Mouse (Mus musculus): ENCODE data around the gene Acp6. TPM values are rescaled to one million over a fixed set of nuclear protein-coding genes. Genes with fewer than 3 reads are reported as not detected.
A peak's percentile ranks its signal among the peaks of the same experiment; 100 is the strongest.

Gene Acp6
- polyA plus RNA-seq, 1 experiment from 2014 or later = 39.1 TPM

DNA sequence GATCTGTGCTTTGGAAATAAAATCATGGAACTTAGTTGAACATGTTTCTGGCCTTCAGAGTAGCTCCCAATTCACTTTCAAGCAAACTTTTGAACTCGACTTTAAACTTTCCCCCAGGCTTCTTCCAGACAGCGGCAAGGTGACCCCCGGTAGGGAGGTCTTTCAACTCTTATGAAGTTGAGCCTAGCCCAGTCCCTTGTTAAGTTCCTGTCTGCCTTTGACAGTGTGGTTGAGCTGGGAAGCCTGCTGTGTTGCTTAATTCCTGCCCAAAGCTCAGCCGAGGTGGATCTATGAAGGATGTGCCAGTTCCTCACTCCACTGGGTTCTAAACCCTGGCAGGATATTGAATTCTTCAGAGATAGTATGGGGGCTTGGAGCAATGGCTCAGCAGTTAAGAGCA lies 3.2 kb downstream of the Acp6 start:
- WGBS = 67% methylated on average over 4 of the region's 4 CpGs
- H3K9me3 ChIP-seq (replicated peaks) = no peaks in the 10 kb centered on the region
- H3K4me3 ChIP-seq = no peak overlapping the region
- H3K27ac ChIP-seq = no peak overlapping the region
- peaks cover 11% of the 10 kb centered on the region for H3K36me3 ChIP-seq
- no peak for DNase-seq (ENCODE audit: low spot score)
- no peaks in the 10 kb centered on the region for H3K27me3 ChIP-seq (ENCODE audit: low read depth, poor library complexity, severe bottlenecking)
- H3K4me1 ChIP-seq = peaks cover 15% of the 10 kb centered on the region

DNA sequence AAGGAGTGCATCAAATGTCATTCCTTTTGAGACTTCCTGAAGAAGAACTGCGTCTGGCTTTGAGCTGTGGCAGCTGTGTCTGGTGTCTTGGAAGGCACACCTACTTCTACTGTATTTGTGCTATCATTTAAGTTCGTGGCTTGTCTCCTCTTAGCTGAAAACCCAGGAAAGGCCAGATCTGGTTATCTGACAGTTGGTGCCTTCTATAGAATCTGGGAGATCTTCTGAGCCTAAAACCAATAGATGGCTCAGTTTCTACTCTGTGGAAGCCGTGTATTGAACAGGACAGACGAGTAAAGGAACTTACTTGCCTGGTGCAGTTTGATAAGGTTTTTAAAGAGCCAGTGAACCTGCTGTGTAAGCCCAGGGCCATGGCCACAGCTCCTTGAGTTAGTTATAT lies 5.9 kb downstream of the Acp6 start:
- WGBS = 84% methylated on average over 4 of the region's 4 CpGs
- Histone ChIP-seq H3K4me1 (peaks cover 9% of the 10 kb centered on the region), H3K27ac (no peak overlapping the region), H3K36me3 (peaks cover 14% of the 10 kb centered on the region), H3K4me3 (no peak overlapping the region), H3K9me3 (replicated peaks) (no peaks in the 10 kb centered on the region), H3K27me3 (ENCODE audit: low read depth, poor library complexity, severe bottlenecking) (no peaks in the 10 kb centered on the region)
- DNase-seq (ENCODE audit: low spot score) = no peak

DNA sequence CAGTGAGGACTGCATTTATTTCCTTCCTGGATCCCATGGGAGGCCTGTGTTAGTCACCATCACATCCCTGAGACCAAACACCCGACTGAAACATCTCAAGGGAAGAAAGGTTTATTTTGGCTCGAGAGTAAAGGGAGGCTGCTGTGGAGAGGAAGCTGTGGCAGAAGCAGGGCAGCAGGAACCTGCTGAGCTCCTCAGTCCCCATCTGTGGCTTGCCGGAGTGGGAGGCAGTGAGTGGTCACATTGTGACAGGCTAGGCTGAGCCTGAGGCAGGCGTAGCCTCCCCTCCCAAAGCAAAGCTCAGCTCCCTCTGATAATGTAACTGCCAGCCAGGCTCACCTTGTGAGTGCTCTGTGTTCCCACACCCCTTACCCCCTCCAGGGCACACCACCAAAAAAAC lies 8.5 kb downstream of the Acp6 start:
- Histone ChIP-seq H3K4me1 (no peaks in the 10 kb centered on the region), H3K9me3 (replicated peaks) (no peaks in the 10 kb centered on the region), H3K36me3 (peaks cover 16% of the 10 kb centered on the region), H3K27me3 (ENCODE audit: low read depth, poor library complexity, severe bottlenecking) (no peaks in the 10 kb centered on the region), H3K27ac (no peak overlapping the region), H3K4me3 (no peak overlapping the region)
- 78% methylated on average over 4 of the region's 4 CpGs for WGBS
- DNase-seq (ENCODE audit: low spot score) = no peak

DNA sequence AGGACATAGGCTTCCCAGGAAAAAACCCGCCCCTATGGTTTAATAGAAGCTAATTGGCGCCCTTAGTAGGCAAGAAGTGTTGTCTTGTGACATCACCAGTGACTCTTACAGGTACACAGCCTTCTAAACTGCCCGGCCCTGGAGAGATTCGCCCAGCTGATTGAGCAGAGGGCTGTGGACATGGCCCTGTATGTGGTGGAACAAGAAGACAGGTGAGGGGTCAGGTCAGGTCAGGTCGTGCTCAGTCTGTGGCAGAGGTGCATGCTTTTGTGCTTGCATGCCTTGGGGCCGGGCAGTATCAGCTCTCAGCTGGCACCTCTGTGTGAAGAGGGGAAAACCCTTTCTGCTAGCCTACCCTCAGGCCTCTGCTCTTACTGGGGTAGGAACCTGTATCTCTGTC lies 13.0 kb downstream of the Acp6 start:
- no peaks in the 10 kb centered on the region for H3K27me3 ChIP-seq (ENCODE audit: low read depth, poor library complexity, severe bottlenecking)
- H3K27ac ChIP-seq = no peak overlapping the region
- no peaks in the 10 kb centered on the region for H3K9me3 ChIP-seq (replicated peaks)
- 78% methylated on average over 6 of the region's 6 CpGs for WGBS
- no peak overlapping the region for H3K4me3 ChIP-seq
- peaks cover 12% of the 10 kb centered on the region for H3K36me3 ChIP-seq
- DNase-seq (ENCODE audit: low spot score) = no peak
- H3K4me1 ChIP-seq = no peaks in the 10 kb centered on the region

DNA sequence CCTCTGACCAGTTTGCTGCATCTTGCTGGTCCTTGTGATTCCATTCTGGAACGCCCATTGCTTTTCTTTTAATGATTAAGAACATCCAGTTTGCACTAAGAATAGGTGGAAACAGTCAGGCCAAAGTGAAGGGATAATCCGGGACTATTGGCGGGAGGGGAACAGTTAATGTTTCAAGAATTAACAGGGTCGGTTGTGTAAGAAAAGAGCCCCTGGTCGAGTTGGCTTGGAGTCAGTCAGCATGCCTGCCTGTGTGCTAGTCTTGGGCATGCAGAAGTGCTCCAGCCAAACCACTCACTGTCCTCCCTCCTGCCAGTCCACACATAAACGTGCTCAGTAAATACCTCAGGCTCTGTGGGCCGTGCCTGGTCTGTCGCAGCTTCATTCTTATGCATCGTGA lies 13.7 kb downstream of the Acp6 start:
- Histone ChIP-seq H3K27ac (no peak overlapping the region), H3K9me3 (replicated peaks) (no peaks in the 10 kb centered on the region), H3K4me1 (no peaks in the 10 kb centered on the region), H3K4me3 (no peak overlapping the region), H3K27me3 (ENCODE audit: low read depth, poor library complexity, severe bottlenecking) (no peaks in the 10 kb centered on the region), H3K36me3 (0 out of 2 replicates have a peak, but pooled peaks cover 7% of the 10 kb centered on the region)
- 86% methylated on average over 9 of the region's 9 CpGs for whole genome bisulfite sequencing
- no peak for DNase-seq (ENCODE audit: low spot score)

DNA sequence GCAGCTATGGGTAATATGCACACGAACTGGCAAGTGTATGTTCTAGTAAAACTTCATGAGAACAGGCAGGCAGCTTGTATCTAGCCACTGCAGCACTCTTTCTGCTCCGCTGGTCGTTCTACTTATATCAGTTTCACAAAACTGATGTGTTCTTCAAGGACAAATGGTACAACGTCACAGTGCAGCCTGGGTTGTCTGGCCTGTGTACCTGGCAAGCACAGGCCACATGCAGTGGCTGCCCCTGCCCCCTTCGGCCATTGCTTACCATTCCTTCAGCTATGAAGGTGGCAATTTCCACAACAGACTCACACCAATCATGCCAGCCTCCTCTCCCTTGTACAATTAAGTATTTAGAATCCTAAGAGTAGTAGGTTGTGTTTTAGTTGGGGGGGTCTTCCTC lies 14.1 kb downstream of the Acp6 start:
- 90% methylated on average over 5 of the region's 5 CpGs for WGBS
- Histone ChIP-seq H3K27ac (no peak overlapping the region), H3K36me3 (0 out of 2 replicates have a peak, but pooled peaks cover 6% of the 10 kb centered on the region)

DNA sequence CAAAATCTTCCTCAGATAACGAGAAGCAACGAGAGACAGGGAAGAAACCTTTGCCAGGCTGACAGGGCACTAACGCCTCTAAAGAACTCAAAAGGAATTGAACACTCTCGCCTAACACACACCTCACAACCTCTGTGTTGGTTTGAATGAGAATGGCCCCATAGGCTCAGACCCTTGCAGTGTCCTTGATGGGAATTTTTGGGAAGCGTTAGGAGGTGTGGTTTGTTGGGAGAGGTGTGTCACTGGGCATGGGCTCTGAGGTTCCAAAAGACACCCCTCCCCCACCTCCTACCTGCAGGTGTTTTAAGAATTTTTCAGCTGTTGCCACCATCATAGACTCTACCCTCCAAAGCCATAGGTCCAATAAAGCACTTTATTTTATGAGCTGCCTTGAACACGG lies 20.3 kb downstream of the Acp6 start:
- 0 out of 2 replicates have a peak, but pooled peaks cover 4% of the 10 kb centered on the region for H3K36me3 ChIP-seq
- H3K9me3 ChIP-seq (replicated peaks) = no peaks in the 10 kb centered on the region
- H3K27ac ChIP-seq = no peak overlapping the region
- H3K27me3 ChIP-seq (ENCODE audit: low read depth, poor library complexity, severe bottlenecking) = no peaks in the 10 kb centered on the region
- DNase-seq (ENCODE audit: low spot score) = no peak
- 69% methylated on average over 6 of the region's 6 CpGs for WGBS
- no peak overlapping the region for H3K4me3 ChIP-seq
- H3K4me1 ChIP-seq = 0 out of 2 replicates have a peak, but pooled peaks cover 2% of the 10 kb centered on the region

More for the DNA sequence above, 14.1 kb downstream of the Acp6 start:
- DNase-seq (ENCODE audit: low spot score) = no peak
- Histone ChIP-seq H3K9me3 (replicated peaks) (no peaks in the 10 kb centered on the region), H3K4me1 (no peaks in the 10 kb centered on the region), H3K4me3 (no peak overlapping the region), H3K27me3 (ENCODE audit: low read depth, poor library complexity, severe bottlenecking) (no peaks in the 10 kb centered on the region)

DNA sequence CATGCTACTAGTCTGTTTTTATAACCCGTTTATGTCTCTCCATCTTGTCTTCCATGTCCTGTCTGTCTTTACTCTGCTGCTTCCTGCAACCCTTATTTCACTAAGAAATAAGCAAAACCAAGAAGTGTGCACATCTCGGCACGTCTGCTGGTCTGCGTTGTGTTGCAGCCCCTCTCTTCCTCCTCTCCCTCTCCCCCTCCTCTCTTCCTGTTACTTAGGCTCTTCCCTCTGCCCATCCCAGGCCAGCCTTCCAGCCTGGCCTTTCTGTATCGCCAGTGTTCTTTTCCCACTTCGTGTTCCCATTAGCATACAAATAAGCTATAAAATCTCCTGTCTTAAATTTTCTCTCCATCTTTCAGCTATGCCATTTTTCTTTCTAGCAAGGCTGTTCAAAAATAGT lies 21.9 kb downstream of the Acp6 start:
- Histone ChIP-seq H3K9me3 (replicated peaks) (no peaks in the 10 kb centered on the region), H3K27ac (no peak overlapping the region), H3K4me3 (no peak overlapping the region), H3K36me3 (0 out of 2 replicates have a peak, but pooled peaks cover 4% of the 10 kb centered on the region), H3K27me3 (ENCODE audit: low read depth, poor library complexity, severe bottlenecking) (no peaks in the 10 kb centered on the region), H3K4me1 (0 out of 2 replicates have a peak, but pooled peaks cover 2% of the 10 kb centered on the region)
- 55% methylated on average over 6 of the region's 6 CpGs for WGBS
- DNase-seq (ENCODE audit: low spot score) = no peak

DNA sequence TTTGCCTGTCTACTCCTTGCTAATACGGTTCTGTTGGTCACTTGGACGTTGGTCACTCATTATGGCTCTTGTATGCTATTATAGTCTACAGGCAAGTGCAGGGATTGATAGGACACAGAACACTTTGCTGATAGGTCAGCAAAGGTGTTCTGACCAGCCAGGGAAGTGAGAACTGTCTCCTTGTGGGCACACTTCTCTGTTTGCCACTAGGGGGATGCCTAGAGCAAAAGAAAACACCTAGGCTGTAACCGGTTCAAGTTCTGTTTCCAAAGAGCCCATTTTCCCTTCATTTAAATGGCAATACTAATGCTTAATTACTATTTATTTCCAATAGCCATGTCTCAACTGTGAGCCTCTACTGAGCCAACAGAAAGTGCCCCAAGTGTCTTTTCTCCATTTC lies 25.2 kb downstream of the Acp6 start:
- Histone ChIP-seq H3K4me1 (0 out of 2 replicates have a peak, but pooled peaks cover 6% of the 10 kb centered on the region), H3K27me3 (ENCODE audit: low read depth, poor library complexity, severe bottlenecking) (no peaks in the 10 kb centered on the region), H3K36me3 (no peaks in the 10 kb centered on the region), H3K9me3 (replicated peaks) (no peaks in the 10 kb centered on the region), H3K4me3 (no peak overlapping the region), H3K27ac (no peak overlapping the region)
- WGBS = 41% methylated on average over 3 of the region's 3 CpGs
- DNase-seq (ENCODE audit: low spot score) = no peak

DNA sequence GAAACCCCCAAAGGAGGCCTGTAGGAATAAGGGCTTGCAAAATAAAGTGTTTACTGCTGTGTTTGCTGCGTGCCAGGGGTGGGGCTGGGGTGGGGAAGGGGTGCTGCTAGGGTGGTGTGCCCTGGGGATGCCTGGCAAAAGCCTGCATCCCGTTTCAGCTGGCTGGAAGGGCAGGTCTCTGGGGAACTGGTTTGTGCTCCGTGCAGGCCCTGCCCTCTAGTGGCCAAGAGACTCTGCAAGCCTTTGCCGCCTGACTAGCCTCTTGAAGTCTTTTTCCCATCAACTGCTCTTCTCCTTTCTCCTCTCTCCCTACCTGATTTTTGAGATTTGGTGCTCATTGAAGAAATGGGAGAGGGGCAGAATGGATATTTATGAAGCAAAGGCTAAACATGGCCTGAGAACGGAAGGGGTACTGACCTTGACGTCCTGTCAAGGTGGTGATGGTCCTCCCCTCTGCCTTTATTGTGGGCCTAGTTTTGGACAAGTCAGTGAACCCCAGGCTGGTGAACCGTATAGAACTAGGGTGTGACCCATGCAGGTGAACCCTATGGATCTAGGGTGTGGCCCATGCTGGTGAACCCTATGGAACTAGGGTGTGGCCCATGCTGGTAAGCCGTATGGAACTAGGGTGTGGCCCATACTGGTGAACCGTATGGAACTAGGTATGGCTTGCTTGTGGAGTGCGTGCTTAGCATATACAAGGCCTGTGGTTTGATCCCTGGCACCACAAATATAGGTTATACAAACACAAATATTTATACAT lies 26.7 kb downstream of the Acp6 start:
- DNase-seq (ENCODE audit: low spot score) = peak; percentile 78
- Histone ChIP-seq H3K4me3 (no peak overlapping the region), H3K27me3 (ENCODE audit: low read depth, poor library complexity, severe bottlenecking) (no peaks in the 10 kb centered on the region), H3K36me3 (no peaks in the 10 kb centered on the region), H3K27ac (no peak overlapping the region), H3K9me3 (replicated peaks) (no peaks in the 10 kb centered on the region), H3K4me1 (0 out of 2 replicates have a peak, but pooled peaks cover 4% of the 10 kb centered on the region)
- 45% methylated on average over 10 of the region's 10 CpGs for WGBS

DNA sequence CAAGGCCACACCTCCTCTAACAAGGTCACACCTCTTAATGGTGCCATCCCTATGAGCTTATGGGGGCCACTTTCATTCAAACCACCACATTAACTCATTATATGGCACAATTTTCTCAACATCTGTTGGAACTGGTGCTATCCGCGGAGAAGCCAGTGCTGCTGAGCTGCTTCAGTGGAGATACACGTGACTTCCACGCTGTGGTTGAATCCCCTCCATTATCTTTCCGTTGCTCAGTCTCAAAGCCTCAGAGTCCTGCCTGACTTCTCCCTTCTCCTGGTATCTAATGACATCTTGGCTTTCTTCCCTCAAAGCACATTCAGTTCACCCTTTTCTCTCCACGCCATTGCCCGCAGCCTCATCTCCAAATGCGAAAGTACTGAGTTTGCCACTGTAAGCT lies 38.0 kb downstream of the Acp6 start:
- Histone ChIP-seq H3K27ac (no peak overlapping the region), H3K27me3 (ENCODE audit: low read depth, poor library complexity, severe bottlenecking) (no peaks in the 10 kb centered on the region), H3K9me3 (replicated peaks) (no peaks in the 10 kb centered on the region), H3K4me3 (no peak overlapping the region), H3K4me1 (peaks cover 25% of the 10 kb centered on the region), H3K36me3 (no peaks in the 10 kb centered on the region)
- WGBS = 89% methylated on average over 8 of the region's 8 CpGs
- no peak for DNase-seq (ENCODE audit: low spot score)

DNA sequence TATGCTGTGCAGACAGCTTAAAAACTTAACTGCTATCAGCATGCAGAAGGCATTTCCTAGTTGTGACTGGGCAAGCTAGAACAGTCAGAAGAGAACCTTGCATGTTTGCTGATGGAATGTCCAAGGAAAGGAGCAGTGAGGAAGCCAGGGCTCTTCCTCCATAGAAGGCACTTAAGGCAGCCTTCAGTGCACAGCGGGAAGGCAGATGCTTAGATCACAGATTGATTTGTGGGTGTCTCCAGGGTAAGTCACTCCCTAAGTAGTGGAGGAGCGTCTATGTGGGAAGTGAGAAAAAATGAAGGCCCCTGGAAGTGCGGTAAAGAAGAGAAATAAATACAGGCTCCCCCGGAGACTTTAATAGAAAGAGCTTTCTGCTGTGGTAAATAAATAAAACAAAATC lies 40.7 kb downstream of the Acp6 start:
- no peak for DNase-seq (ENCODE audit: low spot score)
- Histone ChIP-seq H3K4me3 (no peak overlapping the region), H3K4me1 (peaks cover 7% of the 10 kb centered on the region; the same call in 1 of the 2 replicates), H3K27me3 (ENCODE audit: low read depth, poor library complexity, severe bottlenecking) (no peaks in the 10 kb centered on the region), H3K27ac (no peak overlapping the region), H3K9me3 (replicated peaks) (no peaks in the 10 kb centered on the region), H3K36me3 (peaks cover 22% of the 10 kb centered on the region)
- 22% methylated on average over 4 of the region's 4 CpGs for WGBS

DNA sequence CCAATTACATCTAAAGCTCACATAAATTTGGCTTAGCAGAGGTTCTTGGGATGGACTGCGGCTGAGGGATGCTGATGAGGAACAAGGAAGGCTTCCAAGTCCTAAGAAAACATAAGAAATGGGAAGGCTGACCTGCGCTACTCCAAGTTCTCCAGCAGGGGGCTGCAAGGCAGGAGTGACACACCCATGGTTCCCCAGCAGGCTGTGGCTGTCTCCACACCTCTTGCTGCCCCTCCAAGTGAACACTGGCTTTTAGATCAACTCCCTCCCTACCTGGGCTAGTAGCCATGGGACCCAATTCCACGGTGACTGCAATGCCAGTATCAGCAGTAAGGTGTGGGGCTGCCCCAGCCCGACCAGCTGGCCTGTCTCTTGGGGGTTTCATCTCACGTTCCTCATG lies 43.4 kb downstream of the Acp6 start:
- Histone ChIP-seq H3K36me3 (peaks cover 48% of the 10 kb centered on the region), H3K9me3 (replicated peaks) (no peaks in the 10 kb centered on the region), H3K4me3 (no peak overlapping the region), H3K4me1 (peaks cover 7% of the 10 kb centered on the region; the same call in 1 of the 2 replicates), H3K27me3 (ENCODE audit: low read depth, poor library complexity, severe bottlenecking) (no peaks in the 10 kb centered on the region), H3K27ac (no peak overlapping the region)
- peak; percentile 75 for DNase-seq (ENCODE audit: low spot score)
- WGBS = 56% methylated on average over 5 of the region's 5 CpGs

Data from limb, embryonic 10.5 days (tissue).